Mouse (Mus musculus) heart, embryonic 11.5 days (tissue): ENCODE results near the gene Gm12216. TPM values are rescaled to one million over a fixed set of nuclear protein-coding genes. Genes with fewer than 3 reads are reported as not detected.
A peak's percentile ranks its signal among the peaks of the same experiment; 100 is the strongest.
"Not testable (repeated sequence)": the region's sequence is repeated elsewhere in the genome, so short reads cannot be mapped to it uniquely, and the experiment has no call there.

Experiments used
- ATAC-seq: fragments of 200-750 bp; cut with Nextera tagmentation; replicated peaks from 2 replicates; pipeline ENCODE4 v1.8.0; 2017; ENCODE audit warnings: moderate library complexity; ENCODE audit not compliant: insufficient number of reproducible peaks, low FRiP score, low TSS enrichment
- H3K27ac ChIP-seq: fragments of 300-500 bp; sonication (generic); 2 replicates; pipeline ENCODE4 v1.5.1; 2014; ENCODE audit warnings: mild to moderate bottlenecking, low read depth, low read length
- H3K27me3 ChIP-seq: fragments of 300-500 bp; sonication (generic); 2 replicates; pipeline ENCODE4 v1.6.1; 2014; ENCODE audit warnings: mild to moderate bottlenecking, low read length, mixed read lengths; ENCODE audit not compliant: control insufficient read depth, insufficient read depth
- H3K36me3 ChIP-seq: fragments of 300-500 bp; sonication (generic); 2 replicates; pipeline ENCODE4 v1.6.1; 2014; ENCODE audit warnings: mild to moderate bottlenecking, low read length, moderate library complexity, mixed read lengths; ENCODE audit not compliant: control insufficient read depth, insufficient read depth
- H3K4me1 ChIP-seq: fragments of 300-500 bp; sonication (generic); 2 replicates; pipeline ENCODE4 v1.6.1; 2014; ENCODE audit warnings: low read length; ENCODE audit not compliant: control insufficient read depth, insufficient read depth
- H3K4me2 ChIP-seq: fragments of 300-500 bp; sonication (generic); 2 replicates; pipeline ENCODE4 v1.6.1; 2014; ENCODE audit warnings: mild to moderate bottlenecking, moderate library complexity
- H3K4me3 ChIP-seq: fragments of 300-500 bp; sonication (generic); 2 replicates; pipeline ENCODE4 v1.5.1; 2014; ENCODE audit warnings: low read depth, low read length
- H3K9ac ChIP-seq: fragments of 300-500 bp; sonication (generic); 2 replicates; pipeline ENCODE4 v1.6.1; 2014; ENCODE audit warnings: mild to moderate bottlenecking, low read depth, low read length, moderate library complexity
- H3K9me3 ChIP-seq: fragments of 300-500 bp; sonication (generic); replicated peaks from 2 replicates; pipeline ENCODE4 v1.6.1; 2016; ENCODE audit warnings: low read length; ENCODE audit not compliant: control insufficient read depth
- WGBS: fragments of 180-500 bp; shearing (Covaris S2); extraction: QIAGEN DNeasy Blood & Tissue Kit; methylation state at CpG from one replicate; pipeline ENCODE4 v1.1.7; 2014; ENCODE audit not compliant: insufficient replicate concordance; 5-methylcytosine and 5-hydroxymethylcytosine counted together
- polyA plus RNA-seq: library from polyadenylated mRNA; unstranded; fragments of >200 nt; fragmentation: Nextera tagmentation; extraction: Ambion mirVana; gene quantifications from 2 replicates; pipeline ENCODE4 v1.2.1, GENCODE M21; 2014

Gene Gm12216
- 0.63 TPM in 1 of 2 replicates, not detected in the other for polyA plus RNA-seq

GRCm38 (mm10) chr11:53858761-53859580 lies at the start of gene Gm12216:
Gene Gm12216, minus strand, starts transcription at chr11:53859256.
- H3K27me3 ChIP-seq, H3K9me3 ChIP-seq, H3K36me3 ChIP-seq, H3K4me1 ChIP-seq, H3K27ac ChIP-seq: not testable (repeated sequence)
- Histone ChIP-seq H3K9ac (peak within 1 kb of the TSS; percentile 77), H3K4me3 (peak within 1 kb of the TSS; percentile 55), H3K4me2 (peak within 1 kb of the TSS; percentile 78)
- peak; percentile 55; the same call in 1 of the 2 replicates for ATAC-seq
- WGBS = 11% methylated on average over 43 of the region's 50 CpGs

GRCm38 (mm10) chr11:53908686-53909085 lies 49.6 kb upstream of the Gm12216 start:
- H3K4me2 ChIP-seq = no peak overlapping the region
- H3K4me3 ChIP-seq = no peak overlapping the region
- no peaks in the 10 kb centered on the region for H3K9me3 ChIP-seq
- 81% methylated on average over 8 of the region's 8 CpGs for WGBS
- ATAC-seq = no peak
- H3K27me3 ChIP-seq = no peaks in the 10 kb centered on the region
- H3K27ac ChIP-seq = no peak overlapping the region
- no peaks in the 10 kb centered on the region for H3K36me3 ChIP-seq
- 0 out of 2 replicates have a peak, but pooled peaks cover 5% of the 10 kb centered on the region for H3K4me1 ChIP-seq
- H3K9ac ChIP-seq = no peak overlapping the region

GRCm38 (mm10) chr11:53904534-53904925 lies 45.5 kb upstream of the Gm12216 start:
- no peak for ATAC-seq
- Histone ChIP-seq H3K4me2 (no peak overlapping the region), H3K4me1 (0 out of 2 replicates have a peak, but pooled peaks cover 5% of the 10 kb centered on the region), H3K27me3 (no peaks in the 10 kb centered on the region), H3K36me3 (no peaks in the 10 kb centered on the region), H3K27ac (no peak overlapping the region), H3K9ac (no peak overlapping the region), H3K4me3 (no peak overlapping the region), H3K9me3 (no peaks in the 10 kb centered on the region)
- WGBS = 78% methylated on average over 9 of the region's 9 CpGs

- Histone ChIP-seq H3K9ac (no peak overlapping the region), H3K27me3 (no peaks in the 10 kb centered on the region), H3K4me1 (0 out of 2 replicates have a peak, but pooled peaks cover 5% of the 10 kb centered on the region), H3K9me3 (no peaks in the 10 kb centered on the region), H3K4me2 (no peak overlapping the region), H3K4me3 (no peak overlapping the region), H3K36me3 (no peaks in the 10 kb centered on the region), H3K27ac (no peak overlapping the region)
- ATAC-seq = no peak
- WGBS = 45% methylated on average over 16 of the region's 16 CpGs
Measured at GRCm38 (mm10) chr11:53903781-53904533, 44.9 kb upstream of the Gm12216 start.

- H3K4me2 ChIP-seq = no peak overlapping the region
- WGBS = 85% methylated on average over 14 of the region's 14 CpGs
Measured at GRCm38 (mm10) chr11:53902741-53903140, 43.7 kb upstream of the Gm12216 start.

GRCm38 (mm10) chr11:53900991-53901390 lies 41.9 kb upstream of the Gm12216 start:
- WGBS = 60% methylated on average over 1 of the region's 1 CpGs
- Histone ChIP-seq H3K9me3 (no peaks in the 10 kb centered on the region), H3K27ac (no peak overlapping the region), H3K4me2 (no peak overlapping the region), H3K9ac (no peak overlapping the region), H3K4me1 (0 out of 2 replicates have a peak, but pooled peaks cover 5% of the 10 kb centered on the region), H3K27me3 (no peaks in the 10 kb centered on the region), H3K4me3 (no peak overlapping the region), H3K36me3 (no peaks in the 10 kb centered on the region)
- ATAC-seq = no peak

More at GRCm38 (mm10) chr11:53902741-53903140, 43.7 kb upstream of the Gm12216 start:
- ATAC-seq = no peak
- no peak overlapping the region for H3K27ac ChIP-seq
- no peaks in the 10 kb centered on the region for H3K9me3 ChIP-seq
- H3K4me3 ChIP-seq = no peak overlapping the region
- H3K4me1 ChIP-seq = 0 out of 2 replicates have a peak, but pooled peaks cover 5% of the 10 kb centered on the region
- no peak overlapping the region for H3K9ac ChIP-seq
- H3K36me3 ChIP-seq = no peaks in the 10 kb centered on the region
- H3K27me3 ChIP-seq = no peaks in the 10 kb centered on the region

- Histone ChIP-seq H3K9me3 (no peaks in the 10 kb centered on the region), H3K4me1 (0 out of 2 replicates have a peak, but pooled peaks cover 5% of the 10 kb centered on the region), H3K36me3 (no peaks in the 10 kb centered on the region), H3K4me3 (no peak overlapping the region), H3K27me3 (no peaks in the 10 kb centered on the region), H3K27ac (no peak overlapping the region), H3K9ac (no peak overlapping the region), H3K4me2 (no peak overlapping the region)
- no peak for ATAC-seq
- WGBS = 87% methylated on average over 6 of the region's 6 CpGs
Measured at GRCm38 (mm10) chr11:53899981-53900380, 40.9 kb upstream of the Gm12216 start.

GRCm38 (mm10) chr11:53899004-53899403 lies 39.9 kb upstream of the Gm12216 start:
- Histone ChIP-seq H3K4me1 (0 out of 2 replicates have a peak, but pooled peaks cover 2% of the 10 kb centered on the region), H3K9me3 (no peaks in the 10 kb centered on the region), H3K9ac (no peak overlapping the region), H3K4me3 (no peak overlapping the region), H3K27ac (no peak overlapping the region), H3K36me3 (no peaks in the 10 kb centered on the region), H3K27me3 (no peaks in the 10 kb centered on the region), H3K4me2 (no peak overlapping the region)
- 61% methylated on average over 3 of the region's 3 CpGs for WGBS
- ATAC-seq = no peak
